ENCODE assay signal across 19 mouse cellular contexts in genomic region chr11:119973789-119974188, GRCm38 (mm10). TPM values are rescaled to one million over a fixed set of nuclear protein-coding genes. Genes with fewer than 3 reads are reported as not detected.
DNase-seq lines count a peak whose midpoint lies in the region; ATAC-seq and TF ChIP-seq lines count a peak whose summit lies in the region.
"Had no signal": no experiment of that assay in that cellular context is flagged by ENCODE, and none has a peak within 500 bp of the region (broad histone marks: within the 10 kb centered on the region; RNA-seq: fewer than 3 reads in every experiment).

No protein-coding gene starts in this region.

- H3K4me3 ChIP-seq in intestine, embryonic 14.5 days (ENCODE audit: low read depth, low read length) = no peak overlapping the region
- no peak overlapping the region for H3K4me3 ChIP-seq in intestine, embryonic 15.5 days (replicated peaks)
- no peak overlapping the region for H3K4me3 ChIP-seq in lung, postnatal 0 days (ENCODE audit: low read depth, low read length)
- no peak overlapping the region for H3K4me3 ChIP-seq in stomach, embryonic 15.5 days (replicated peaks)
- H3K4me3 ChIP-seq: heart, adult 2 months; hindbrain, embryonic 13.5 days; limb, embryonic 13.5 days; neural tube, embryonic 12.5 days had no signal

- H3K36me3 ChIP-seq in intestine, embryonic 14.5 days (ENCODE audit: control insufficient read depth, insufficient read depth, low read length) = no peaks in the 10 kb centered on the region
- H3K36me3 ChIP-seq in intestine, embryonic 15.5 days = peaks cover 2% of the 10 kb centered on the region; the same call in 1 of the 2 replicates
- peaks cover 19% of the 10 kb centered on the region; the same call in 1 of the 2 replicates for H3K36me3 ChIP-seq in lung, postnatal 0 days (ENCODE audit: insufficient read depth, low read length)
- H3K36me3 ChIP-seq in stomach, embryonic 15.5 days = peaks cover 3% of the 10 kb centered on the region; the same call in 1 of the 2 replicates
- H3K36me3 ChIP-seq: hindbrain, embryonic 13.5 days had no signal

- ATAC-seq in intestine, embryonic 14.5 days (replicated peaks; ENCODE audit: low FRiP score, low TSS enrichment, low read depth) = no peak
- no peak for ATAC-seq in intestine, embryonic 15.5 days
- ATAC-seq in lung, postnatal 0 days = peak; percentile 69
- no peak for ATAC-seq in stomach, embryonic 15.5 days (ENCODE audit: insufficient read depth, low FRiP score, low read depth)
- ATAC-seq in frontal cortex, adult (ENCODE audit: low TSS enrichment) = no peak
- ATAC-seq: forebrain, embryonic 14.5 days had no signal

- H3K27me3 ChIP-seq in intestine, embryonic 14.5 days (replicated peaks; ENCODE audit: control insufficient read depth, insufficient read depth, low read length) = no peaks in the 10 kb centered on the region
- no peaks in the 10 kb centered on the region for H3K27me3 ChIP-seq in intestine, embryonic 15.5 days (replicated peaks)
- H3K27me3 ChIP-seq in lung, postnatal 0 days (replicated peaks; ENCODE audit: insufficient read depth, low read length) = no peaks in the 10 kb centered on the region
- no peaks in the 10 kb centered on the region for H3K27me3 ChIP-seq in stomach, embryonic 15.5 days (replicated peaks)
- H3K27me3 ChIP-seq: hindbrain, embryonic 13.5 days; limb, embryonic 13.5 days; neural tube, embryonic 12.5 days had no signal

- H3K9ac ChIP-seq in intestine, embryonic 14.5 days (ENCODE audit: low read length) = no peak overlapping the region
- no peak overlapping the region for H3K9ac ChIP-seq in intestine, embryonic 15.5 days
- no peak overlapping the region for H3K9ac ChIP-seq in lung, postnatal 0 days (replicated peaks; ENCODE audit: low read depth)
- H3K9ac ChIP-seq in stomach, embryonic 15.5 days = no peak overlapping the region
- H3K9ac ChIP-seq: hindbrain, embryonic 13.5 days; limb, embryonic 13.5 days; neural tube, embryonic 12.5 days had no signal

- H3K9me3 ChIP-seq in intestine, embryonic 14.5 days (ENCODE audit: control insufficient read depth, low read length) = no peaks in the 10 kb centered on the region
- H3K9me3 ChIP-seq in intestine, embryonic 15.5 days = no peaks in the 10 kb centered on the region
- H3K9me3 ChIP-seq in lung, postnatal 0 days (ENCODE audit: low read length) = no peaks in the 10 kb centered on the region
- no peaks in the 10 kb centered on the region for H3K9me3 ChIP-seq in stomach, embryonic 15.5 days
- H3K9me3 ChIP-seq: hindbrain, embryonic 13.5 days; limb, embryonic 13.5 days; neural tube, embryonic 12.5 days had no signal

- H3K4me1 ChIP-seq in intestine, embryonic 14.5 days (replicated peaks; ENCODE audit: control insufficient read depth, insufficient read depth, low read length) = no peaks in the 10 kb centered on the region
- no peaks in the 10 kb centered on the region; the same call in 1 of the 2 replicates for H3K4me1 ChIP-seq in intestine, embryonic 15.5 days (replicated peaks)
- no peaks in the 10 kb centered on the region; the same call in 1 of the 2 replicates for H3K4me1 ChIP-seq in lung, postnatal 0 days (ENCODE audit: insufficient read depth, low read depth, low read length)
- H3K4me1 ChIP-seq in stomach, embryonic 15.5 days = peaks cover 9% of the 10 kb centered on the region; the same call in 1 of the 2 replicates

- no peak overlapping the region for H3K4me2 ChIP-seq in intestine, embryonic 14.5 days (ENCODE audit: low read length)
- no peak overlapping the region for H3K4me2 ChIP-seq in intestine, embryonic 15.5 days (replicated peaks)
- no peak overlapping the region for H3K4me2 ChIP-seq in lung, postnatal 0 days (replicated peaks; ENCODE audit: low read depth, low read length)
- H3K4me2 ChIP-seq in stomach, embryonic 15.5 days = no peak overlapping the region
- H3K4me2 ChIP-seq: hindbrain, embryonic 13.5 days; limb, embryonic 13.5 days; neural tube, embryonic 12.5 days had no signal

- H3K27ac ChIP-seq in intestine, embryonic 14.5 days (ENCODE audit: low read depth) = no peak overlapping the region
- no peak overlapping the region for H3K27ac ChIP-seq in intestine, embryonic 15.5 days
- H3K27ac ChIP-seq in lung, postnatal 0 days (ENCODE audit: low read length) = peak overlapping the region; percentile 32
- H3K27ac ChIP-seq in stomach, embryonic 15.5 days = peak overlapping the region; percentile 44; the same call in 1 of the 2 replicates
- H3K27ac ChIP-seq: heart, adult 2 months; hindbrain, embryonic 13.5 days; limb, embryonic 13.5 days; neural tube, embryonic 12.5 days had no signal

- peak; percentile 63 for DNase-seq in adrenal gland, postnatal 14 days
- DNase-seq in adrenal gland, postnatal 36 days = no peak
- DNase-seq in intestine, embryonic 14.5 days (ENCODE audit: low spot score) = peak; percentile 53
- peak; percentile 79 for DNase-seq in lung, postnatal 0 days (ENCODE audit: low spot score)
- no peak for DNase-seq in thymus, postnatal 36 days
- DNase-seq: cerebellum, postnatal 25 days; heart, postnatal 10 days; kidney, adult 11 months; kidney, postnatal 10 days; layer of hippocampus, adult 9-11 months; thymus, postnatal 14 days had no signal

- peak; percentile 67 for TF ChIP-seq EP300 in lung, postnatal 0 days (IDR thresholded peaks at IDR 0.05)

- 86% methylated on average over 4 of the region's 4 CpGs for WGBS in intestine, embryonic 14.5 days
- WGBS in intestine, embryonic 15.5 days = 82% methylated on average over 4 of the region's 4 CpGs
- WGBS in lung, postnatal 0 days = 52% methylated on average over 4 of the region's 4 CpGs
- WGBS in stomach, embryonic 15.5 days = 79% methylated on average over 4 of the region's 4 CpGs

- TF ChIP-seq CTCF in lung, postnatal 0 days (IDR thresholded peaks at IDR 0.05) = no peak

RNA-seq across cellular contexts. Expression of gene Baiap2, which starts 31.2 kb away (rescaled TPM):
- 20.8 TPM in 2 replicates for total RNA-seq in adrenal gland, postnatal 14 days (2021)
- total RNA-seq in adrenal gland, postnatal 36 days (2021) = 10 to 100 TPM; 11.3 to 24.0 TPM
- 15.2 and 17.5 TPM in 2 replicates for polyA plus RNA-seq in intestine, embryonic 14.5 days (2014; fragmentation: Nextera tagmentation; extraction: Ambion mirVana)
- 12.0 and 13.1 TPM in 2 replicates for polyA plus RNA-seq in intestine, embryonic 15.5 days (2015; fragmentation: Nextera tagmentation; extraction: Ambion mirVana)
- polyA plus RNA-seq in lung, postnatal 0 days (2015; fragmentation: Nextera tagmentation; extraction: Ambion mirVana) = 42.9 and 52.6 TPM in 2 replicates
- 24.8 and 30.9 TPM in 2 replicates for polyA plus RNA-seq in stomach, embryonic 15.5 days (2015; fragmentation: Nextera tagmentation; extraction: Ambion mirVana)

Comparison
In these comparisons a context has a peak if more than half of its experiments do, and no peak if none do; other contexts are left out.
1. DNase-seq: peak in adrenal gland, postnatal 14 days (single experiment), intestine, embryonic 14.5 days (single experiment) and lung, postnatal 0 days (single experiment); none in adrenal gland, postnatal 36 days (0 of 2) and thymus, postnatal 36 days (0 of 2).
2. H3K27ac ChIP-seq: peak in lung, postnatal 0 days (single experiment) and stomach, embryonic 15.5 days (single experiment); none in intestine, embryonic 14.5 days (single experiment) and intestine, embryonic 15.5 days (single experiment).